Mouse (Mus musculus) olfactory bulb, adult 2 months (tissue): ENCODE results near the gene Coil.

Experiments used
- CTCF ChIP-seq: fragments of 200-500 bp; IDR thresholded peaks from 2 replicates; pipeline ENCODE4 v1.5.1; 2012; ENCODE audit warnings: low read depth, mild to moderate bottlenecking, low read length, moderate library complexity; ENCODE audit not compliant: insufficient read depth
- POLR2A ChIP-seq: fragments of 200-500 bp; IDR thresholded peaks from 2 replicates; pipeline ENCODE4 v1.6.1; 2012; ENCODE audit warnings: mild to moderate bottlenecking, low read depth, low read length, moderate library complexity; ENCODE audit not compliant: insufficient read depth

- TF ChIP-seq CTCF = no peak
- no peak for TF ChIP-seq POLR2A
Observed at GRCm38 (mm10) chr11:89034592-89034991, 64.5 kb downstream of the Coil start.
